Mouse (Mus musculus): ENCODE results near the gene Map2k7. TPM values are rescaled to one million over a fixed set of nuclear protein-coding genes. Genes with fewer than 3 reads are reported as not detected.

Gene Map2k7
- polyA plus RNA-seq, 1 experiment from 2014 or later, result 9.5 TPM

DNA sequence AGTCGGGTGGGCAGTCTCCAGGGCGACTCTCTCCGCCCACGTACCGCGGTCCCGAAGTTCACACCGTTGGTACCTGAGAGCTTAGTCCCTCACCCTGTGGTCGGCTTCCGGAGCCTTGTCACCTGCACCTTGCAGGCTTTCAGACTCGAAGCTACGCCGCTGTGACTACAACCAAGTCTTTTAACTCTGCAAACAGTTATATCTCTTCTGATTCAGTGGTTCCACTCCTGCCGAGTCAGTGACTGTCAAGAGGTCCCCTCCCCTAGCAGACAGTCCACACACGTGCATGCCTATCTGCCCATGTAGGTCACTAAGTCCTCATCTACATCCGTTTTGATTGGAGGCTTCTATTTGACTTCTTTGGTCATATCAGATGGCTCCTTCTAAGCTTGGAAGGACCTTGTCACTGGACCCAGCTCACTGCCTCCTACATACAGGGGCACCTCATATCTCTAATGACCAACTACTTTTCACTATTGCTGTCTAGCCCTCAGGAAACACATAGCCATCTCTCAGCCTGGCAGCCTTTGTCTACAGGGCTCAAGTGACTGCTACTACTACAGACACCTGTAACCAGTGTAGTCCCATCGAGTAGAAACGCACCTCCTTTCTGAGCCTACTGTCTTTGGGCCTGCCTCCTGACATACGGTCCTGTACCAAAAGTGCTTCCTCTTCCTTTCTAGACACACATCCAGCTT lies 802 bp downstream of the Map2k7 start:
- H3K4me2 ChIP-seq (ENCODE audit: low read depth, low read length), result peak overlapping the region; percentile 94
- H3K9ac ChIP-seq (ENCODE audit: low read depth, low read length), result peak overlapping the region; percentile 83
- ATAC-seq (ENCODE audit: low read depth), result peak; percentile 23
- no peaks in the 10 kb centered on the region for H3K9me3 ChIP-seq (replicated peaks; ENCODE audit: control insufficient read depth, low read length)
- 6% methylated on average over 19 of the region's 19 CpGs for WGBS (ENCODE audit: insufficient replicate concordance)
- H3K27ac ChIP-seq (ENCODE audit: low read length), result peak overlapping the region; percentile 95
- peak overlapping the region; percentile 82 for H3K4me3 ChIP-seq (ENCODE audit: low read depth, low read length)
- H3K36me3 ChIP-seq (ENCODE audit: control insufficient read depth, insufficient read depth), result peaks cover 7% of the 10 kb centered on the region
- no peaks in the 10 kb centered on the region for H3K27me3 ChIP-seq (ENCODE audit: control insufficient read depth, insufficient read depth, low read depth, low read length)
- peaks cover 29% of the 10 kb centered on the region for H3K4me1 ChIP-seq (ENCODE audit: control insufficient read depth, low read depth, low read length)

- Histone ChIP-seq H3K9ac (ENCODE audit: low read depth, low read length) (no peak overlapping the region), H3K4me3 (ENCODE audit: low read depth, low read length) (no peak overlapping the region), H3K9me3 (replicated peaks; ENCODE audit: control insufficient read depth, low read length) (no peaks in the 10 kb centered on the region), H3K4me1 (ENCODE audit: control insufficient read depth, low read depth, low read length) (peaks cover 11% of the 10 kb centered on the region), H3K27ac (ENCODE audit: low read length) (no peak overlapping the region), H3K36me3 (ENCODE audit: control insufficient read depth, insufficient read depth) (peaks cover 20% of the 10 kb centered on the region), H3K4me2 (ENCODE audit: low read depth, low read length) (no peak overlapping the region), H3K27me3 (ENCODE audit: control insufficient read depth, insufficient read depth, low read depth, low read length) (no peaks in the 10 kb centered on the region)
- WGBS (ENCODE audit: insufficient replicate concordance), result 87% methylated on average over 5 of the region's 5 CpGs
- no peak for ATAC-seq (ENCODE audit: low read depth)
Measured at GRCm38 (mm10) chr8:4245061-4245460, 6.5 kb downstream of the Map2k7 start.

DNA sequence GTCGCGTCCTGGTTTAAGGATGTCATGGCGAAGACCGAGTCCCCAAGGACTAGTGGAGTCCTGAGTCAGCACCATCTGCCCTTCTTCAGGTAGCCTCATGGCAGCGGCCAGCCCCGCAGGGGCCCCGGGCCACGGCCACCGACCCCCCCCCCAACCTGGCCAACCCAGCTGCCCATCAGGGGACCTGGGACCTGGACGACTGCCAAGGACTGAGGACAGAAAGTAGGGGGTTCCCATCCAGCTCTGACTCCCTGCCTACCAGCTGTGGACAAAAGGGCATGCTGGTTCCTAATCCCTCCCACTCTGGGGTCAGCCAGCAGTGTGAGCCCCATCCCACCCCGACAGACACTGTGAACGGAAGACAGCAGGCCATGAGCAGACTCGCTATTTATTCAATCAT lies 7.2 kb downstream of the Map2k7 start:
- Histone ChIP-seq H3K4me3 (ENCODE audit: low read depth, low read length) (no peak overlapping the region), H3K36me3 (ENCODE audit: control insufficient read depth, insufficient read depth) (peaks cover 20% of the 10 kb centered on the region)

GRCm38 (mm10) chr8:4247241-4247640 lies 8.7 kb downstream of the Map2k7 start:
- 0 out of 2 replicates have a peak, but pooled peaks have one; percentile 23 for ATAC-seq (ENCODE audit: low read depth)
- 62% methylated on average over 8 of the region's 8 CpGs for WGBS (ENCODE audit: insufficient replicate concordance)
- peaks cover 20% of the 10 kb centered on the region for H3K36me3 ChIP-seq (ENCODE audit: control insufficient read depth, insufficient read depth)

More for the DNA sequence above, 7.2 kb downstream of the Map2k7 start:
- 78% methylated on average over 13 of the region's 13 CpGs for WGBS (ENCODE audit: insufficient replicate concordance)
- Histone ChIP-seq H3K9me3 (replicated peaks; ENCODE audit: control insufficient read depth, low read length) (no peaks in the 10 kb centered on the region), H3K4me1 (ENCODE audit: control insufficient read depth, low read depth, low read length) (peaks cover 8% of the 10 kb centered on the region), H3K9ac (ENCODE audit: low read depth, low read length) (no peak overlapping the region), H3K27ac (ENCODE audit: low read length) (no peak overlapping the region), H3K4me2 (ENCODE audit: low read depth, low read length) (no peak overlapping the region), H3K27me3 (ENCODE audit: control insufficient read depth, insufficient read depth, low read depth, low read length) (no peaks in the 10 kb centered on the region)
- ATAC-seq (ENCODE audit: low read depth), result no peak

GRCm38 (mm10) chr8:4247951-4248540 lies 9.5 kb downstream of the Map2k7 start, which contains the start of gene Tgfbr3l:
TSS of gene Tgfbr3l (plus strand) at chr8:4248214.
- peaks cover 19% of the 10 kb centered on the region for H3K36me3 ChIP-seq (ENCODE audit: control insufficient read depth, insufficient read depth)
- no peak within 1 kb of the TSS for H3K27ac ChIP-seq (ENCODE audit: low read length)
- peaks cover 12% of the 10 kb centered on the region for H3K4me1 ChIP-seq (ENCODE audit: control insufficient read depth, low read depth, low read length)
- WGBS (ENCODE audit: insufficient replicate concordance), result 80% methylated on average over 15 of the region's 15 CpGs
- H3K4me3 ChIP-seq (ENCODE audit: low read depth, low read length), result no peak within 1 kb of the TSS
- H3K9me3 ChIP-seq (replicated peaks; ENCODE audit: control insufficient read depth, low read length), result no peaks in the 10 kb centered on the region
- no peak within 1 kb of the TSS for H3K4me2 ChIP-seq (ENCODE audit: low read depth, low read length)
- no peaks in the 10 kb centered on the region for H3K27me3 ChIP-seq (ENCODE audit: control insufficient read depth, insufficient read depth, low read depth, low read length)
- no peak for ATAC-seq (ENCODE audit: low read depth)
- H3K9ac ChIP-seq (ENCODE audit: low read depth, low read length), result no peak within 1 kb of the TSS

More at GRCm38 (mm10) chr8:4247241-4247640, 8.7 kb downstream of the Map2k7 start:
- no peak overlapping the region for H3K4me2 ChIP-seq (ENCODE audit: low read depth, low read length)
- H3K9me3 ChIP-seq (replicated peaks; ENCODE audit: control insufficient read depth, low read length), result no peaks in the 10 kb centered on the region
- H3K4me1 ChIP-seq (ENCODE audit: control insufficient read depth, low read depth, low read length), result peaks cover 7% of the 10 kb centered on the region
- no peak overlapping the region for H3K27ac ChIP-seq (ENCODE audit: low read length)
- H3K27me3 ChIP-seq (ENCODE audit: control insufficient read depth, insufficient read depth, low read depth, low read length), result no peaks in the 10 kb centered on the region
- H3K9ac ChIP-seq (ENCODE audit: low read depth, low read length), result no peak overlapping the region
- H3K4me3 ChIP-seq (ENCODE audit: low read depth, low read length), result no peak overlapping the region

DNA sequence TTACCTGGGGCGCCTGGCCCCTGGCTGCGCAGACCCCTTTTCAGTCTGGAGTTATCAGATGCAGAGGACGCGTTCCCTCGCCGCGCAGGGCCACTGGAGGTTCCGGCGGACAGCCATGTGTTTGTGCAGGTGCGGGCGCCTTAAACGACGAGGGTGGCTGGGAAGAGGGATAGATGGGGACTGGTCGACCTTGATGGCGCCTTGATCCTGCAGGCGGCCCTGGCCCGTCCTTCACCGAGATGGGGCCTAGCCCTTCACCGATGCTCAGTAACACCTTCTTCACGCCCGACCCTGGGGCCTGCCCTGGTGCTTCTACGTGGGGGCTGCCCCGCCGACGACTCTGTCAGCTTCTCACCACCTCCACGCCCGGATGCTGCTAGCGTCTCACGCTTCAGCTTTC lies 10.7 kb downstream of the Map2k7 start:
- 55% methylated on average over 29 of the region's 29 CpGs for WGBS (ENCODE audit: insufficient replicate concordance)
- Histone ChIP-seq H3K4me3 (ENCODE audit: low read depth, low read length) (no peak overlapping the region), H3K27me3 (ENCODE audit: control insufficient read depth, insufficient read depth, low read depth, low read length) (no peaks in the 10 kb centered on the region), H3K4me2 (ENCODE audit: low read depth, low read length) (no peak overlapping the region), H3K4me1 (ENCODE audit: control insufficient read depth, low read depth, low read length) (peaks cover 18% of the 10 kb centered on the region), H3K36me3 (ENCODE audit: control insufficient read depth, insufficient read depth) (peaks cover 13% of the 10 kb centered on the region), H3K27ac (ENCODE audit: low read length) (no peak overlapping the region), H3K9ac (ENCODE audit: low read depth, low read length) (no peak overlapping the region), H3K9me3 (replicated peaks; ENCODE audit: control insufficient read depth, low read length) (no peaks in the 10 kb centered on the region)
- ATAC-seq (ENCODE audit: low read depth), result no peak

DNA sequence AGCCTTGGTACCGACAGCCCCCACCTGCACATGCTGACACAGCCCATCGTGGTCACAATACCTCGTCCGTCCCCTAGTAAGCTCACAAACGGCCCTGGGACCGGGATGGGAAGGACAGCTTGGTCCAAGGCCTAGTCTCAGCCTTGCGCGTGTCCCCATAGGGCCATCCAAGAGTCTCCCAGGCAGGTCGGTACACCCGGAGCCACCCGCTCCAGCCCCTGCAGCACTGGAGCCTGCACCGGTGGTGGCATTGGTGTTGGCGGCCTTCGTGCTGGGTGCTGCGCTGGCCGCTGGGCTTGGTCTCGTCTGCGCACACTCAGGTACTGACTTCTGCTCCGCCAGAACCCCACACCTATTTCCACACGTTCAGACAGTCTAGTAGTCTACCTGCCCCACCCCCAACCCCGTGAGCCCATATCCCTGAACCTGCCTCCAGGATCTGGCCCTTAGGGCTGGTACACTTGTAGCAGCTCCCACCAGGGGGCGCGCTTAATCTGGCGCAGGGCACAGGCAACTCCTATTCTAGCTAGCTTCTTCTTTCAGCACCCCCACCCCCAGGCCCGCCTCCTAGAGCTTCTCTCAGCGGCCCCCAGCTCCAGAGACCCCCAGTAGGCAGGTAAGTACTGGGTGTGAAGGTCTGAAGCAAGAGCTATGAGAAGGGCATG lies 11.9 kb downstream of the Map2k7 start:
- peaks cover 19% of the 10 kb centered on the region for H3K4me1 ChIP-seq (ENCODE audit: control insufficient read depth, low read depth, low read length)
- H3K4me3 ChIP-seq (ENCODE audit: low read depth, low read length), result no peak overlapping the region
- ATAC-seq (ENCODE audit: low read depth), result no peak
- H3K4me2 ChIP-seq (ENCODE audit: low read depth, low read length), result no peak overlapping the region
- no peaks in the 10 kb centered on the region for H3K27me3 ChIP-seq (ENCODE audit: control insufficient read depth, insufficient read depth, low read depth, low read length)
- no peak overlapping the region for H3K27ac ChIP-seq (ENCODE audit: low read length)
- no peak overlapping the region for H3K9ac ChIP-seq (ENCODE audit: low read depth, low read length)
- peaks cover 11% of the 10 kb centered on the region for H3K36me3 ChIP-seq (ENCODE audit: control insufficient read depth, insufficient read depth)
- no peaks in the 10 kb centered on the region for H3K9me3 ChIP-seq (replicated peaks; ENCODE audit: control insufficient read depth, low read length)
- 39% methylated on average over 26 of the region's 26 CpGs for WGBS (ENCODE audit: insufficient replicate concordance)

DNA sequence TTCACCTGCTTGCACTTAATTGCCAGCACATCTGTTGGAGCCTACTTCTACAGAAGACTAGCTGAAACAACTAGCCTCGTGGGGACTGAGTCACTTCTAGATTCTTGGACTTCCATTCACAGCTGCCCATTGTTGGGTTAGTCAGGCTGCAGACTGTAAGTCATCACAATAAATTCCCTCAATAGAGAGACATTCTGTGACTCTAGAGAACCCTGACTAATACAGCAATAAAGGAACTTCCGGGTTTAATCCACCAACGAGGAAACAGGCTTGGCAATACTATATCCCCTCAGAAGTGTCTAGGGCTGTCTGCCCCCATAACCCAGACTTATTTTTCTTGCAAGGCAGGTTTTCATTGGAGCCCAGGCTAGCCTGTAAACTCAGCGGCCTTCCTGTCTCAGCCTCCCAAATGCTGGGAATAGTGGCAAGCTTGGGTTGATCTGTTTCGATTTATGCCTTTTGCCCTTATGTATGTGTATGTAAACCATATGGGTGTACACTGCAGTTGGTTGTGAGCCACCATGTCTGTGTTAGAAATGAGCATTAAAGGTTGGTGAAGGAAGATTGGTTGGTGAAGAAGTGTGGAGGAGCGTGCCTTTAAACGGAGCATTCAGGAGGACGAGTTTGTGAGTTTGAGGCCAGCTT lies 13.7 kb downstream of the Map2k7 start:
- Histone ChIP-seq H3K4me2 (ENCODE audit: low read depth, low read length) (peak overlapping the region; percentile 92), H3K9me3 (replicated peaks; ENCODE audit: control insufficient read depth, low read length) (no peaks in the 10 kb centered on the region), H3K4me1 (ENCODE audit: control insufficient read depth, low read depth, low read length) (peaks cover 17% of the 10 kb centered on the region), H3K4me3 (ENCODE audit: low read depth, low read length) (peak overlapping the region; percentile 98), H3K36me3 (ENCODE audit: control insufficient read depth, insufficient read depth) (peaks cover 3% of the 10 kb centered on the region; the same call in 1 of the 2 replicates), H3K27ac (ENCODE audit: low read length) (0 out of 2 replicates have a peak overlapping the region, but pooled peaks have one; percentile 12), H3K27me3 (ENCODE audit: control insufficient read depth, insufficient read depth, low read depth, low read length) (no peaks in the 10 kb centered on the region), H3K9ac (ENCODE audit: low read depth, low read length) (peak overlapping the region; percentile 97)
- WGBS (ENCODE audit: insufficient replicate concordance), result 33% methylated on average over 8 of the region's 8 CpGs
- no peak for ATAC-seq (ENCODE audit: low read depth)
